Mouse (Mus musculus) stomach, embryonic 14.5 days (tissue): ENCODE data around the gene Aspg. TPM values are rescaled to one million over a fixed set of nuclear protein-coding genes. Genes with fewer than 3 reads are reported as not detected.

Experiments used
- ATAC-seq: fragments of 200-750 bp; cut with Nextera tagmentation; 2 replicates; pipeline ENCODE4 v1.8.0; 2017; ENCODE audit warnings: low read depth, moderate TSS enrichment; ENCODE audit not compliant: insufficient number of reproducible peaks, insufficient read depth, low FRiP score
- H3K27ac ChIP-seq: fragments of 300-500 bp; sonication (generic); 2 replicates; pipeline ENCODE4 v1.5.1; 2014; ENCODE audit warnings: mild to moderate bottlenecking, low read length, moderate library complexity, mixed read lengths
- H3K27me3 ChIP-seq: fragments of 300-500 bp; sonication (generic); 2 replicates; pipeline ENCODE4 v1.6.1; 2014; ENCODE audit warnings: low read length, control low read depth, mixed read lengths; ENCODE audit not compliant: control insufficient read depth, insufficient read depth
- H3K36me3 ChIP-seq: fragments of 300-500 bp; sonication (generic); 2 replicates; pipeline ENCODE4 v1.6.1; 2014; ENCODE audit warnings: mild to moderate bottlenecking, control low read depth, low read length, moderate library complexity, mixed read lengths; ENCODE audit not compliant: control insufficient read depth, insufficient read depth
- H3K4me1 ChIP-seq: fragments of 300-500 bp; sonication (generic); 2 replicates; pipeline ENCODE4 v1.6.1; 2014; ENCODE audit warnings: low read length, control low read depth, mixed read lengths; ENCODE audit not compliant: control insufficient read depth, insufficient read depth
- H3K4me2 ChIP-seq: fragments of 300-500 bp; sonication (generic); replicated peaks from 2 replicates; pipeline ENCODE4 v1.6.1; 2014; ENCODE audit warnings: low read depth, low read length, control low read depth
- H3K4me3 ChIP-seq: fragments of 300-500 bp; sonication (generic); 2 replicates; pipeline ENCODE4 v1.5.1; 2014; ENCODE audit warnings: low read depth, low read length, control low read depth
- H3K9ac ChIP-seq: fragments of 300-500 bp; sonication (generic); replicated peaks from 2 replicates; pipeline ENCODE4 v1.6.1; 2014; ENCODE audit warnings: low read depth, mild to moderate bottlenecking, control low read depth, low read length, moderate library complexity, mixed read lengths
- H3K9me3 ChIP-seq: fragments of 300-500 bp; sonication (generic); 2 replicates; pipeline ENCODE4 v1.6.1; 2016; ENCODE audit warnings: low read depth, low read length, control low read depth; ENCODE audit not compliant: control insufficient read depth
- WGBS: fragments of 180-500 bp; shearing (Covaris S2); extraction: QIAGEN DNeasy Blood & Tissue Kit; methylation state at CpG from one replicate; pipeline ENCODE4 v1.1.7; 2014; 5-methylcytosine and 5-hydroxymethylcytosine counted together
- polyA plus RNA-seq: library from polyadenylated mRNA; unstranded; fragments of >200 nt; fragmentation: Nextera tagmentation; extraction: Ambion mirVana; gene quantifications from 2 replicates; pipeline ENCODE4 v1.2.1, GENCODE M21; 2014

Aspg gene
- polyA plus RNA-seq, result 1.7 TPM in 2 replicates

DNA sequence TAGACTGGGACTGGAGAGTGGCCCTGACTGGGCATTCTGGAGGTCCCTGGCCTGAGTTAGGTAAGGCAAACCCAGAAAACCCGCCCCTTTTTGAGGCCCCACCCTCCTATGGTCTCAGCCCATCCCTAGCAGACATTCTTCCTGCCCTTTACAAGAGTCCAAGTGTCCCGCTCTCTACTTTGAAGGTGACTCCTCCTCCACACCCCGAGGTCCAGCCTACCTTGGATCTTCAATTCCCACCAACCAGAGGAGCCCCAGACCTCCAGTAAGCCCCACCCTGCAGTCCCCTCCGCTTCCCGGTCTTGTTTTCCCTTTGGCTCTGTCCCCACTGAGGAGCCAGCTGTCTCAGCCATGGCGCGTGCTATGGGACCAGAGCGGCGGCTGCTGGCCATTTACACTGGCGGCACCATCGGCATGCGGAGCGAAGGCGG is at the start of gene Aspg:
TSS of gene Aspg (plus strand) at position 139 of the 431 bp plus-strand sequence.
- Histone ChIP-seq H3K36me3 (no peaks in the 10 kb centered on the region), H3K4me1 (peaks cover 4% of the 10 kb centered on the region; the same call in 1 of the 2 replicates), H3K9me3 (no peaks in the 10 kb centered on the region), H3K27me3 (no peaks in the 10 kb centered on the region), H3K9ac (no peak within 1 kb of the TSS), H3K4me3 (no peak within 1 kb of the TSS), H3K27ac (no peak within 1 kb of the TSS), H3K4me2 (peak within 1 kb of the TSS; percentile 38)
- ATAC-seq, result peak; percentile 72
- under 1% methylated on average over 14 of the region's 14 CpGs for WGBS

- Histone ChIP-seq H3K9me3 (no peaks in the 10 kb centered on the region), H3K27me3 (no peaks in the 10 kb centered on the region), H3K9ac (no peak overlapping the region), H3K4me3 (no peak overlapping the region), H3K4me1 (no peaks in the 10 kb centered on the region), H3K27ac (no peak overlapping the region), H3K4me2 (no peak overlapping the region), H3K36me3 (no peaks in the 10 kb centered on the region)
- 12% methylated on average over 6 of the region's 6 CpGs for WGBS
- 0 out of 2 replicates have a peak, but pooled peaks have one; percentile 49 for ATAC-seq
Measured at GRCm38 (mm10) chr12:112077651-112078050, 28.8 kb upstream of the Aspg start.

GRCm38 (mm10) chr12:112079911-112080310 is 26.6 kb upstream of the Aspg start:
- Histone ChIP-seq H3K27ac (no peak overlapping the region), H3K4me3 (no peak overlapping the region), H3K4me1 (no peaks in the 10 kb centered on the region), H3K36me3 (no peaks in the 10 kb centered on the region), H3K9me3 (no peaks in the 10 kb centered on the region), H3K27me3 (no peaks in the 10 kb centered on the region), H3K9ac (no peak overlapping the region), H3K4me2 (no peak overlapping the region)
- ATAC-seq, result no peak
- 78% methylated on average over 8 of the region's 8 CpGs for WGBS

GRCm38 (mm10) chr12:112080911-112081310 is 25.6 kb upstream of the Aspg start:
- H3K27ac ChIP-seq, result no peak overlapping the region
- H3K4me2 ChIP-seq, result no peak overlapping the region
- H3K27me3 ChIP-seq, result no peaks in the 10 kb centered on the region
- no peak for ATAC-seq
- H3K9ac ChIP-seq, result no peak overlapping the region
- 93% methylated on average over 4 of the region's 4 CpGs for WGBS
- no peaks in the 10 kb centered on the region for H3K36me3 ChIP-seq
- H3K4me1 ChIP-seq, result no peaks in the 10 kb centered on the region
- H3K4me3 ChIP-seq, result no peak overlapping the region
- H3K9me3 ChIP-seq, result no peaks in the 10 kb centered on the region

DNA sequence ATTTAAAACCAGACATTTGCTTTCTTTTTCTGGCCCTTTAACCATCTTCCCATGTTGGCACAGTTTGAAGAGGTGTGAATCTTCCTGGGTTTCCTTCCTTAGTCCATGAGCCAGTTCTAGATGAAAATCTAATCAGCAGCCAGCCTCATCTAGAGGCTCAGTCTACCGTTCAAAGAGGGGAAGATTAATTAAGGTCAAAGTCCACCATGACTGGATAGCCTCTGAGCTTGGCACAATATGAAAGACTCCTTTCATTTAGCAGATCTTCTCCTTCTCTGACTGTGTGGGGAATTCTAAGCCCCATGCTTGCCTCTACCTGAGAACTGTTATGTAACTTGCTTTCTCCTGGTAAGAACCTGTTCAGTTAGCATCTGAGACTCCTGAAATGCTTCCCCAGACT is 24.2 kb upstream of the Aspg start:
- no peak for ATAC-seq

DNA sequence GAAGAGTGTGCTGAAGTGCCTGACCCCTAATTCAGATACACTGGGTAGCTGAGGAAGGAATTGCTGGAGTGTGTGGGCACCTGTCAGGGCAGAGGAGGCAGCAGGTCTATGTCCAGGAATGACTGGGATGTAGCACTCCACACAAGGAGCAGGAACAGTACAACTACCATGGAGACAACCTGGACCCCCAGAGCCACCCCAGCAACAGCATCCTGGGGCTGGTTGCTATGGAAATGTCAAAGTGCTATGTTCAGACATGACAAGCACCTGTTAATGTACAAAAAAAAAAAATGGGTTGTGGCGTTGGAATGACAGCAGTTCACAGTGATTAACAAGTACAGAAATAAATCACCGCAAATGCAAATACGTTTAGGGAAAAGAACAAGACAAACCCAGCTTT is 20.2 kb upstream of the Aspg start:
- H3K27me3 ChIP-seq, result no peaks in the 10 kb centered on the region
- no peak overlapping the region for H3K4me2 ChIP-seq
- H3K4me1 ChIP-seq, result no peaks in the 10 kb centered on the region
- H3K9ac ChIP-seq, result no peak overlapping the region
- no peak overlapping the region for H3K27ac ChIP-seq
- no peaks in the 10 kb centered on the region for H3K9me3 ChIP-seq
- no peak for ATAC-seq
- no peaks in the 10 kb centered on the region for H3K36me3 ChIP-seq
- 73% methylated on average over 3 of the region's 3 CpGs for WGBS
- no peak overlapping the region for H3K4me3 ChIP-seq

More for the DNA sequence above, 24.2 kb upstream of the Aspg start:
- no peaks in the 10 kb centered on the region for H3K4me1 ChIP-seq
- no peaks in the 10 kb centered on the region for H3K9me3 ChIP-seq
- no peak overlapping the region for H3K4me2 ChIP-seq
- WGBS, result 21% methylated on average over 1 of the region's 1 CpGs
- no peak overlapping the region for H3K27ac ChIP-seq
- H3K4me3 ChIP-seq, result no peak overlapping the region
- H3K27me3 ChIP-seq, result no peaks in the 10 kb centered on the region
- H3K36me3 ChIP-seq, result no peaks in the 10 kb centered on the region
- H3K9ac ChIP-seq, result no peak overlapping the region

- no peaks in the 10 kb centered on the region for H3K9me3 ChIP-seq
- 44% methylated on average over 6 of the region's 6 CpGs for WGBS
Measured at GRCm38 (mm10) chr12:112086726-112087125, 19.8 kb upstream of the Aspg start.

DNA sequence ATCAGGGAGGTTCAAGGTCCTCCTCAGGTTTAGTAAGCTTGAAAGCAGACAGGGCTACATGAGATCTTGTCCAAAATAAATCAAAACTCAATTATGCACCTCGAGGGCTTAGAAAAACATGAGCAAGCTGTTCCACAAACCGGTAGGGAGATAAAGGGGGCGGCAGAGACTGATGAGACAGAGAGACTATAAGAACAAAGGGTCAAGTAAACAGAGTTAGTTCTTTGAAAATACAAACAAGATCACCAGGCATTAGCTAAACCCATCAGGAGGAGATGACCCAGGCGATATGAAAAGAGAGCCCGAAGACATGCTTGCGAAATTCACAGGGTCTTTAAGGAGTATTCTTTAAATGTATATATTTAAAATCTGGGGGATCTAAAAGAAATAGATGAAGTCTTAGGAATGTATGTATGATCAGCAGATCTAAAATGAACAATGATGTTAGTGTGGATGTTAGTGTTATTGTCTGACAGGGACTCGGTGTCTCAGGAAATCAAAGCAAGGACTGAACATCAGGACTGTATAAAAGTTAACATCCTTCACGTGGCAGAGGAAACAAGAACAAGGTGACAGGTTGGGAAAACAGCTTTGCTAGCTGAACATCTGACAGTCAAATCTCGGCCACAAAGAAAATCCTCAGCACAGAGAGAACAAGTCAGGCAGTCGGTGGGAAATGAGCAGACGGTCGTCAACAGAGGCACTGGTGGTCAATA is 17.7 kb upstream of the Aspg start:
- H3K4me3 ChIP-seq, result no peak overlapping the region
- H3K4me1 ChIP-seq, result no peaks in the 10 kb centered on the region
- no peak overlapping the region for H3K4me2 ChIP-seq
- H3K27ac ChIP-seq, result no peak overlapping the region
- WGBS, result 29% methylated on average over 12 of the region's 12 CpGs
- no peaks in the 10 kb centered on the region for H3K36me3 ChIP-seq
- H3K9me3 ChIP-seq, result no peaks in the 10 kb centered on the region
- no peak for ATAC-seq
- H3K27me3 ChIP-seq, result no peaks in the 10 kb centered on the region
- H3K9ac ChIP-seq, result no peak overlapping the region

More at GRCm38 (mm10) chr12:112086726-112087125, 19.8 kb upstream of the Aspg start:
- Histone ChIP-seq H3K36me3 (no peaks in the 10 kb centered on the region), H3K27ac (no peak overlapping the region), H3K27me3 (no peaks in the 10 kb centered on the region), H3K4me3 (no peak overlapping the region), H3K9ac (no peak overlapping the region), H3K4me1 (no peaks in the 10 kb centered on the region), H3K4me2 (no peak overlapping the region)
- no peak for ATAC-seq
